8 mouse cellular contexts compared by ENCODE assay signal in genomic region chr8:120230715-120231614, GRCm38 (mm10). TPM values are rescaled to one million over a fixed set of nuclear protein-coding genes. Genes with fewer than 3 reads are reported as not detected.
DNase-seq lines count a peak whose midpoint lies in the region; ATAC-seq lines count a peak whose summit lies in the region.

No protein-coding gene starts in this region.

- peaks cover 86% of the 10 kb centered on the region for H3K4me1 ChIP-seq in forebrain, embryonic 12.5 days
- peaks cover 79% of the 10 kb centered on the region for H3K4me1 ChIP-seq in intestine, embryonic 16.5 days (ENCODE audit: control insufficient read depth, insufficient read depth, low read length)

- H3K9ac ChIP-seq in forebrain, embryonic 12.5 days = peak overlapping the region; percentile 71; the same call in 1 of the 2 replicates
- H3K9ac ChIP-seq in intestine, embryonic 16.5 days (ENCODE audit: low read depth, low read length) = peak overlapping the region; percentile 74

- DNase-seq in adrenal gland, adult (ENCODE audit: inconsistent age in 2 of 2, low spot score in 1 of 2) = peak; percentile 67 to 77
- DNase-seq in adrenal gland, adult 18-20 months (ENCODE audit: low spot score in 2 of 2) = no peak
- peak; percentile 55 for DNase-seq in lung, postnatal 10 days
- no peak for DNase-seq in retina, embryonic 14.5 days (ENCODE audit: low spot score)
- DNase-seq in cerebellum, adult 9-10 months = no peak
- DNase-seq in cerebellum, postnatal 36 days = no peak

- peak overlapping the region; percentile 67 for H3K4me3 ChIP-seq in forebrain, embryonic 12.5 days (replicated peaks)
- H3K4me3 ChIP-seq in intestine, embryonic 16.5 days (ENCODE audit: low read length) = peak overlapping the region; percentile 65

- no peak overlapping the region for H3K27ac ChIP-seq in forebrain, embryonic 12.5 days
- H3K27ac ChIP-seq in intestine, embryonic 16.5 days (ENCODE audit: low read length) = no peak overlapping the region; the same call in 1 of the 2 replicates

- H3K36me3 ChIP-seq in forebrain, embryonic 12.5 days (replicated peaks) = peaks cover 5% of the 10 kb centered on the region; the same call in 1 of the 2 replicates
- H3K36me3 ChIP-seq in intestine, embryonic 16.5 days (ENCODE audit: control insufficient read depth, insufficient read depth, low read length) = no peaks in the 10 kb centered on the region

- H3K4me2 ChIP-seq in forebrain, embryonic 12.5 days = peak overlapping the region; percentile 96
- H3K4me2 ChIP-seq in intestine, embryonic 16.5 days (ENCODE audit: low read depth, low read length) = peak overlapping the region; percentile 97

- ATAC-seq in forebrain, embryonic 12.5 days (ENCODE audit: low FRiP score) = no peak
- no peak for ATAC-seq in intestine, embryonic 16.5 days

- WGBS in forebrain, embryonic 12.5 days = 48% methylated on average over 18 of the region's 18 CpGs
- 37% methylated on average over 18 of the region's 18 CpGs for WGBS in intestine, embryonic 16.5 days

- peaks cover 50% of the 10 kb centered on the region for H3K27me3 ChIP-seq in forebrain, embryonic 12.5 days
- H3K27me3 ChIP-seq in intestine, embryonic 16.5 days (replicated peaks; ENCODE audit: control insufficient read depth, insufficient read depth, low read length) = peaks cover 21% of the 10 kb centered on the region; the same call in 1 of the 2 replicates

- H3K9me3 ChIP-seq in forebrain, embryonic 12.5 days = no peaks in the 10 kb centered on the region
- no peaks in the 10 kb centered on the region for H3K9me3 ChIP-seq in intestine, embryonic 16.5 days (ENCODE audit: control insufficient read depth, low read length)

RNA-seq across cellular contexts. Expression of gene Gse1, which starts 2.7 kb away (rescaled TPM):
- total RNA-seq in adrenal gland, adult 18-20 months (2021) = 10 to 100 TPM; 23.9 to 24.1 TPM
- polyA plus RNA-seq in forebrain, embryonic 12.5 days (2016; fragmentation: Nextera tagmentation; extraction: Ambion mirVana) = 20.4 and 27.0 TPM in 2 replicates
- polyA plus RNA-seq in intestine, embryonic 16.5 days (2015; fragmentation: Nextera tagmentation; extraction: Ambion mirVana) = 7.3 and 8.3 TPM in 2 replicates

RNA-seq across cellular contexts. Expression of gene Fam92b, which starts 53.7 kb away (rescaled TPM):
- 1 to 10 TPM in 1 of 2 experiments, under 1 TPM in 1; 0.70 to 1.6 TPM for total RNA-seq in adrenal gland, adult 18-20 months (2021)
- 2.5 and 3.2 TPM in 2 replicates for polyA plus RNA-seq in forebrain, embryonic 12.5 days (2016; fragmentation: Nextera tagmentation; extraction: Ambion mirVana)
- polyA plus RNA-seq in intestine, embryonic 16.5 days (2015; fragmentation: Nextera tagmentation; extraction: Ambion mirVana) = 0.55 and 0.67 TPM in 2 replicates

Comparison
In these comparisons a context has a peak if more than half of its experiments do, and no peak if none do; other contexts are left out.
1. DNase-seq: peak in adrenal gland, adult (2 of 2) and lung, postnatal 10 days (single experiment); none in adrenal gland, adult 18-20 months (0 of 2), retina, embryonic 14.5 days (single experiment), cerebellum, adult 9-10 months (single experiment) and cerebellum, postnatal 36 days (0 of 2).